Mouse (Mus musculus) midbrain, embryonic 14.5 days (tissue): ENCODE results near the gene Gstp1. TPM values are rescaled to one million over a fixed set of nuclear protein-coding genes. Genes with fewer than 3 reads are reported as not detected.

Experiments used
- ATAC-seq: fragments of 200-750 bp; cut with Nextera tagmentation; 2 replicates; pipeline ENCODE4 v1.8.0; 2017; ENCODE audit warnings: moderate number of reproducible peaks, moderate library complexity; ENCODE audit not compliant: low FRiP score, low TSS enrichment
- DNase-seq: peaks from one replicate; pipeline ENCODE4 v3.0.0-alpha.2; 2015
- H3K27ac ChIP-seq: fragments of 300-500 bp; sonication (generic); replicated peaks from 2 replicates; pipeline ENCODE4 v1.5.1; 2014; ENCODE audit warnings: mild to moderate bottlenecking, low read depth, low read length, moderate library complexity
- H3K27me3 ChIP-seq: fragments of 300-500 bp; sonication (generic); 2 replicates; pipeline ENCODE4 v1.6.1; 2014; ENCODE audit warnings: low read length, control low read depth, mixed read lengths; ENCODE audit not compliant: control insufficient read depth, insufficient read depth
- H3K36me3 ChIP-seq: fragments of 300-500 bp; sonication (generic); 2 replicates; pipeline ENCODE4 v1.6.1; 2014; ENCODE audit warnings: low read length, control low read depth; ENCODE audit not compliant: control insufficient read depth, insufficient read depth
- H3K4me1 ChIP-seq: fragments of 300-500 bp; sonication (generic); 2 replicates; pipeline ENCODE4 v1.6.1; 2014; ENCODE audit warnings: mild to moderate bottlenecking, antibody characterized with exemption, low read length, control low read depth; ENCODE audit not compliant: control insufficient read depth, insufficient read depth
- H3K4me2 ChIP-seq: fragments of 300-500 bp; sonication (generic); 2 replicates; pipeline ENCODE4 v1.6.1; 2014; ENCODE audit warnings: mild to moderate bottlenecking, low read length, moderate library complexity
- H3K4me3 ChIP-seq: fragments of 300-500 bp; sonication (generic); replicated peaks from 2 replicates; pipeline ENCODE4 v1.5.1; 2014; ENCODE audit warnings: low read depth, low read length
- H3K9ac ChIP-seq: fragments of 300-500 bp; sonication (generic); replicated peaks from 2 replicates; pipeline ENCODE4 v1.6.1; 2014; ENCODE audit warnings: mild to moderate bottlenecking, low read length, moderate library complexity
- H3K9me3 ChIP-seq: fragments of 300-500 bp; sonication (generic); 2 replicates; pipeline ENCODE4 v1.6.1; 2016; ENCODE audit warnings: low read length, control low read depth, mixed read lengths; ENCODE audit not compliant: control insufficient read depth
- WGBS: fragments of 180-500 bp; shearing (Covaris S2); extraction: QIAGEN DNeasy Blood & Tissue Kit; methylation state at CpG from one replicate; pipeline ENCODE4 v1.1.7; 2014; 5-methylcytosine and 5-hydroxymethylcytosine counted together
- polyA plus RNA-seq: library from polyadenylated mRNA; unstranded; fragments of >200 nt; fragmentation: Nextera tagmentation; extraction: Ambion mirVana; gene quantifications from 2 replicates; pipeline ENCODE4 v1.2.1, GENCODE M21; 2014

Gene Gstp1
- polyA plus RNA-seq, 1 experiment from 2014 or later = 397 TPM

DNA sequence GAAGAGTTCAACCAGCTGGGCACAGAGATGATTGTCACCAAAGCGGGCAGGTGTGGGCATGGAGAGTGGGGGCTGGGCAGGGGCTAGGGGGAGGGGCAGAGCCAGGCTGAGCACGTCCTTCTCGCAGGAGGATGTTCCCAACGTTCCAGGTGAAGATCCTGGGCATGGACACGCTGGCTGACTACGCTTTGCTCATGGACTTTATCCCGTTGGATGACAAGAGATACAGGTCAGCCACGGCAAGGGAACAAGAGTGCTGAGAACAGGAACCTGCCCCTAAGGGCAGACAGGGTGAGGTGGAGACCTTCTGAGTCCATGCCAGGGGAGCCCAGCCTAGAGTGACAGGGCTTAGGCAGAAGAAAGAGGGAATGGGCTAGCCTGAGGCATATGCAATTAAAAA is 41.0 kb downstream of the Gstp1 start:
- no peak for DNase-seq
- ATAC-seq = no peak
- no peaks in the 10 kb centered on the region for H3K9me3 ChIP-seq
- H3K9ac ChIP-seq = no peak overlapping the region
- 79% methylated on average over 8 of the region's 8 CpGs for WGBS
- H3K4me1 ChIP-seq = peaks cover 14% of the 10 kb centered on the region
- no peak overlapping the region for H3K4me3 ChIP-seq
- H3K4me2 ChIP-seq = no peak overlapping the region
- no peaks in the 10 kb centered on the region for H3K27me3 ChIP-seq
- H3K36me3 ChIP-seq = no peaks in the 10 kb centered on the region
- H3K27ac ChIP-seq = no peak overlapping the region

DNA sequence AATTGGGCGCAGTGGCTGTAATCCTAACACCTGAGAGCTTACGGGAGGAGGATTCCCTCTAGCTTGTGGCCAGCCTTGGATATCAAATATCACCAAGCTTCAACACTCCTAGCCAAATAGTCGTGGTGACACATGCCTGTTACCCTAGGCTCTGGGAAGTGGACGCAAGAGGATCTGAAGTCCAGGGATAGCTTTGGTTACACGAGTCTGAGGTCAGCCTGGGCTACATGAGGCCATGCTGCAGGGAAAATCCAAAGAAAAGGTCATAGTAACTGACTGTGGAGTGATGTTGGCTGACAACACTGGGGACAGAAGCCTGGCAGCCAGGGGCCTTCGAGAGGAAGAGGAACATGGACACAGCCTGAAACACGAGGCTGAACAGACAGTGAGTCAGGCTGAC is 41.7 kb downstream of the Gstp1 start:
- no peak for DNase-seq
- Histone ChIP-seq H3K9me3 (no peaks in the 10 kb centered on the region), H3K4me2 (no peak overlapping the region), H3K27ac (no peak overlapping the region), H3K4me3 (no peak overlapping the region), H3K4me1 (peaks cover 8% of the 10 kb centered on the region), H3K9ac (no peak overlapping the region), H3K27me3 (no peaks in the 10 kb centered on the region), H3K36me3 (no peaks in the 10 kb centered on the region)
- WGBS = 79% methylated on average over 7 of the region's 7 CpGs
- ATAC-seq = no peak

DNA sequence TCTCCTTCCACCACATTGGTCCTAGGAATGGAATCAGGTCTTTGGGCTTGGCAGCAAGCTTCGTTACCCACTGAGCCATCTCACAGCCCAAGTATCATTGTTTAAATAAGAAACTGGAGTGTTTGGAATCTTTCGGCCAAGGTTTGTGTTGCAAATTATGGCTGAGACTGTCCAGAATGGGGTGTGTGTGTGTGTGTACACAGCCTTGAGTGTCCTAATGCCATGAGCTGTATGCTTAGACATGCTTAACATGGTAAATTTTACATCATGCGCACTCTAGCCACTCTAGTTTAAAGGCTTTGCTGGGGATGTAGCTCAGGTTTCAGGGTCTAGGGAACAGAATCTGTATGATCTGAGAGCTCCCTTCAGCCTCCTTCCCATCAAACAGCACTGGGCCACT is 42.3 kb downstream of the Gstp1 start:
- no peak for DNase-seq

GRCm38 (mm10) chr19:3994932-3995331 is 42.9 kb downstream of the Gstp1 start:
- Histone ChIP-seq H3K4me2 (no peak overlapping the region), H3K27ac (no peak overlapping the region), H3K36me3 (no peaks in the 10 kb centered on the region), H3K9me3 (no peaks in the 10 kb centered on the region), H3K4me3 (no peak overlapping the region), H3K9ac (no peak overlapping the region), H3K4me1 (peaks cover 3% of the 10 kb centered on the region; the same call in 1 of the 2 replicates), H3K27me3 (no peaks in the 10 kb centered on the region)
- ATAC-seq = no peak
- WGBS = 70% methylated on average over 6 of the region's 6 CpGs
- no peak for DNase-seq

More for the DNA sequence above, 42.3 kb downstream of the Gstp1 start:
- peaks cover 3% of the 10 kb centered on the region; the same call in 1 of the 2 replicates for H3K4me1 ChIP-seq
- H3K27me3 ChIP-seq = no peaks in the 10 kb centered on the region
- no peaks in the 10 kb centered on the region for H3K36me3 ChIP-seq
- H3K27ac ChIP-seq = no peak overlapping the region
- no peak for ATAC-seq
- no peaks in the 10 kb centered on the region for H3K9me3 ChIP-seq
- H3K9ac ChIP-seq = no peak overlapping the region
- no peak overlapping the region for H3K4me3 ChIP-seq
- H3K4me2 ChIP-seq = no peak overlapping the region
- whole genome bisulfite sequencing = 90% methylated on average over 3 of the region's 3 CpGs

GRCm38 (mm10) chr19:3992416-3992815 is 45.4 kb downstream of the Gstp1 start, which contains the start of gene Tbx10:
TSS of gene Tbx10 (plus strand) at chr19:3992752.
- no peak within 1 kb of the TSS for H3K27ac ChIP-seq
- no peaks in the 10 kb centered on the region for H3K4me1 ChIP-seq
- WGBS = 54% methylated on average over 5 of the region's 5 CpGs
- no peak within 1 kb of the TSS for H3K4me2 ChIP-seq
- no peak for ATAC-seq
- H3K4me3 ChIP-seq = no peak within 1 kb of the TSS
- no peak for DNase-seq
- no peaks in the 10 kb centered on the region for H3K27me3 ChIP-seq
- no peaks in the 10 kb centered on the region for H3K36me3 ChIP-seq
- no peaks in the 10 kb centered on the region for H3K9me3 ChIP-seq
- H3K9ac ChIP-seq = no peak within 1 kb of the TSS

DNA sequence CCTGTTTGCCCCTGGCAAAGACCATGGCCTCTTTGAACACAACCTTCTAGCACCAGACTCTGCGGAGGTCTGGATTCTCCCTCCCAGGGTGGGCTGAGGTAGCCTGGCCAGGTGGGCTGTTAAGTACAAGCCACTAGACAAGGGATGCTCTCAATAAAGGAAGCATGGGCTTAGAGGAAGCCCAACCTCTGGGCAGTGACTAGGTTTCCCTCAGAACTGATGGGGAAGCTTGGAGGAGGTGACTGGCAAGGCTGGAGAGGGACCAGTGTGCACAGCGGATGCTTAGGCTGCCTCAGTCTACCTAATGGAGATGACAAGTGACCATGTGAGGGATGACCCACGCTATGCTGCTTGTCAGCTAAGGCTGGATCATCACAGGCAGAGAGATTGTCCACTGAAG is 45.8 kb downstream of the Gstp1 start:
- WGBS = 85% methylated on average over 3 of the region's 3 CpGs
- Histone ChIP-seq H3K36me3 (no peaks in the 10 kb centered on the region), H3K4me2 (no peak overlapping the region), H3K4me1 (no peaks in the 10 kb centered on the region), H3K9me3 (no peaks in the 10 kb centered on the region), H3K27me3 (no peaks in the 10 kb centered on the region), H3K27ac (no peak overlapping the region), H3K9ac (no peak overlapping the region), H3K4me3 (no peak overlapping the region)
- ATAC-seq = no peak
- no peak for DNase-seq

DNA sequence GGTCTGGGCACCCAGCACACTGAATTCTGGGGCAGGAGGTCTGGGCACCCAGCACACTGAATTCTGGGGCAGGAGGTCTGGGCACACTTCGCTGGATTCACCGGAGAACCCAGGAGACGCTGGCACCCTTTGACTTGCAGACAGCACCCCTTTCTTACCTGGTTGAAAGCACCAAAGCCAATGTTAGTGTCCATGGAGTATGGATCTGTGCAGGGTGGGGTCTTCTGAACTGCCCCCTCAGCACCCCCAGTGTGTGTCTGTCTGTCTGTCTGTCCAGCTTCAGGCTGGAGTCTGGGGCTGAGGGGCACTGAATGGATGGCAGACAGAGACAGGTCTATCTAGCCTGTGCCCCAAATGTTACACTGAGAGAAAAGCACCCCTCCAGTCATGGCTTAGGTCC is 46.2 kb downstream of the Gstp1 start:
- Histone ChIP-seq H3K27me3 (no peaks in the 10 kb centered on the region), H3K9ac (no peak overlapping the region), H3K4me3 (no peak overlapping the region), H3K27ac (no peak overlapping the region), H3K4me1 (no peaks in the 10 kb centered on the region), H3K4me2 (no peak overlapping the region), H3K9me3 (no peaks in the 10 kb centered on the region), H3K36me3 (no peaks in the 10 kb centered on the region)
- ATAC-seq (no peak), DNase-seq (no peak)
- WGBS = 96% methylated on average over 3 of the region's 3 CpGs

- Histone ChIP-seq H3K36me3 (no peaks in the 10 kb centered on the region), H3K4me3 (no peak overlapping the region), H3K27me3 (no peaks in the 10 kb centered on the region), H3K9ac (no peak overlapping the region), H3K9me3 (no peaks in the 10 kb centered on the region), H3K27ac (no peak overlapping the region), H3K4me1 (no peaks in the 10 kb centered on the region), H3K4me2 (no peak overlapping the region)
- DNase-seq (no peak), ATAC-seq (no peak)
- WGBS = 64% methylated on average over 6 of the region's 6 CpGs
Measured at GRCm38 (mm10) chr19:3990804-3991203, 47.0 kb downstream of the Gstp1 start.

DNA sequence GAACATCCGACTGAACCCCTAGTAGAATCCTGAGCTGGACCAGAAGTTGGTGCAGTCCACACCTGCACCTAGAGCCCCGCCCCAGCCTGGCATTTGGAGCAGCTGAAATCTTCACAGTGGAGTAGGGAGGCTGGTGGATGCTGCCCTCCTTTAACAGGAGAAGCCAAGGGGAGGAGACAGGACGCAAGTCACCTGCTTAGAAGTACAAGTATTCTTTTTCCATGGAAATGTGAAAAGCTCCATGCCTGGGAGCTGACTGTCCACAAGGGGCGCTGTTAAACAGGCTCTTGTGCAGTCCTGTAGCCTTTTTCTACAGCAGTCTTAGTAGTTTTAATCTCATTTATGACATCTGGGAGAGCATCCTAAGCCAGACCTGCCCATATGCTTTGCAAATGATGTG is 49.0 kb downstream of the Gstp1 start:
- no peak overlapping the region for H3K9ac ChIP-seq
- no peaks in the 10 kb centered on the region for H3K36me3 ChIP-seq
- H3K27ac ChIP-seq = no peak overlapping the region
- no peaks in the 10 kb centered on the region for H3K9me3 ChIP-seq
- H3K27me3 ChIP-seq = no peaks in the 10 kb centered on the region
- H3K4me3 ChIP-seq = no peak overlapping the region
- no peaks in the 10 kb centered on the region for H3K4me1 ChIP-seq
- ATAC-seq = no peak
- no peak for DNase-seq
- H3K4me2 ChIP-seq = no peak overlapping the region
- 89% methylated on average over 4 of the region's 4 CpGs for WGBS
